Mouse (Mus musculus) layer of hippocampus, postnatal 10 days (tissue): ENCODE data around the gene Mob3a. TPM values are rescaled to one million over a fixed set of nuclear protein-coding genes. Genes with fewer than 3 reads are reported as not detected.

Experiments used
- DNase-seq, 2 experiments: peaks; one replicate each; pipeline ENCODE4 v3.0.0; 2021; ENCODE audit warnings: low spot score in 2 of 2
- long read RNA-seq: library from polyadenylated mRNA; stranded (forward); transcript quantifications from one replicate; pipeline ENCODE4 v2.0.0, GENCODE M21; 2023
- total RNA-seq, 2 experiments: library from RNA; stranded (reverse); gene quantifications; 2 replicates each; pipeline ENCODE4 v1.2.3; 2021

Mob3a gene
- total RNA-seq: 10 to 100 TPM; 21.2 to 22.5 TPM
- long read RNA-seq, transcript Mob3a-201 (4 exons, 2,682 nt): major isoform, 14 of 24 reads
- long read RNA-seq, partial matches to known transcripts: 3 of 24 reads
- long read RNA-seq, other reads (novel, unspliced or antisense): 7 of 24 reads

- peak; percentile 98 for DNase-seq
Measured at GRCm38 (mm10) chr10:80701721-80702535, at the start of gene Mob3a, which contains the start of gene Izumo4. Gene Mob3a, minus strand, starts transcription at chr10:80701977. Gene Izumo4, plus strand, starts transcription at chr10:80702184.

DNA sequence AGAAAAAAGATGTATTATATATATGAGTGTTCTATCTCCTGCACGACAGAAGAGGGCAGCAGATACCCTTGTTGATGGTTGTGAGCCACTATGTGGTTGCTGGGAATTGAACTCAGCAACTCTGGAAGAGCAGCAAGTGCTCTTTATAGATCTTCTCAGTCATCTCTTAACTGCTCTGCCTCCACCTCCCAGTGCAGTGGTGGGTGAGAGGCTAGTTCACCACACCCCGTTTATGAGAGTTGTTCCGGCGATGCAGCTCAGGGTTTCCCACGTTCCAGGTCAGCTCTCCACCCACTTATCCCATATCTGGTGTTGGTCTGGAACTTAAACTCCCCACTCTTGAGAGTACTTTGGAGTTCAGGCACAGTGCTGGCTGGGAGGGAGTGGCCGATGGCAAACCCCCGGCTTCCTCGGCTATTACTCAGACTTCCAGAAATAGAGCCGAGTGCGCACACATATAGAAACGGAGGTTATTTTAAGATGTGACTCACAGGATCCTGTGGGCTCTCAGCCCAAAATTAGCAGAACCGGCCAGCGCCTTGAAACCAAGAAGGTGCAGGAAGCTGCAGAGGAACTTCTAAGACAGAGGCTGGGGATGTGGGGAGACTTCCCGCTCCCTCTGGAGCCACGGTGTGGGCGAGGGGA, 49.5 kb upstream of the Mob3a start:
- DNase-seq: no peak

DNA sequence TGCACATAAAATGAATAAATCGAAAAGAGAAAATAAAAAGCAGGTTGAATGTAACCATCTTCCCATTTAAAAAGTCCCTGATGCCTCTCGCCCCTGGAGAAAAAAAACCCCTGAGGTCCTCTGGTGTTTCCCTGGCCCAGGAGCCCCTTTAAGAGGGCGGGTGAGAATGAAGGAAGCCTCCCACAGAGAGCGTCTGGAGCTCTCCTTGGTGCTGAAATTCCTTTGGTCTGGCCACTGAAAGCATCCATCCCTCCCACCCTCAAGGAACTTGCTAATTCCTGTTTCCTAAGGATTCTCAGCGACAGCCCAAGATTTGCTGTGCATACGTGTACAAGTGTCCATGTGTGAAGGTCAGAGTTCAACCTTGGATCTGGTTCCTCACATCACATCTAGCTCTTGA, 46.8 kb upstream of the Mob3a start:
- no peak for DNase-seq

- DNase-seq: peak; percentile 79 to 84
Measured at GRCm38 (mm10) chr10:80747410-80747809, 45.6 kb upstream of the Mob3a start.

- no peak for DNase-seq
Measured at GRCm38 (mm10) chr10:80744262-80744661, 42.5 kb upstream of the Mob3a start.

DNA sequence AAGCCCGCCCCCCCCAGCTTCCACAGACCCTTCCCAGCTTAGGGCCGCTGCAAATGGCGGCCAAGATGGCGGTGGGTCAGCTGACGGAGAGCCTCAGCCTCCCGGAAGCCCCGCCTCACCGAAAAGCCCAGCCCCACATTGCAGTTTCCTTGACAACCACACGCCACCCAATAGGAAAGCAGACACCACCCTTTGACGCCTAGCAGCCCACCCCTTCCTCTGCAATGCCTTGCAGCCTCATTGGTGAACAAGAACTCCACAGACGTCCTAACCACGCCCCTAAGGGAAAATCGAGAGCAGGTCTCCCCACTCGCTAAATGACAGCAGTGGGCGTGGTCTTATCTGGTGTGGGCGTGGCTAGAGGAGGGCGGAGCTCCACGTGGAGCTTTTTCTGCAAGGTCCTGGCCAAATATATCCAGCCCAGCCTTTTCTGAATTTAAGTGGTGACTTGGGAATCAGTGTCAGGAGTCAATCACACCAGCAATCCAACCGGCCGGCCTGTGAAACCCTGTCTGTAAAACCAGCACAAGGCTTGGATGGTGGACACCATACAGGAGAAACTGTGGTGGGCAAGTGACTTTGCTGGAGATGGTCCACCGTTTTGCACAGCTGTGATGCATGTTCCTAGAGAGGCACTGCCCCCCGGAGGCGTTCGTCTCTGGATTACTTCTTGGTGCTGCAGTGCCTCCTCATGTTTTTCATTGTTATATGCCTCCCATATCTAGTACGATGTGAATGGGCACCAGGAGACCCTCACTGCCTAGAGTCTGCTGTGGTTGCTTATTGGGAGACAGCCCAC, 40.6 kb upstream of the Mob3a start, which contains the start of gene Ap3d1:
TSS of gene Ap3d1 (minus strand) at position 85 of the 799 bp plus-strand sequence.
- peak; percentile 97 to 98 for DNase-seq

DNA sequence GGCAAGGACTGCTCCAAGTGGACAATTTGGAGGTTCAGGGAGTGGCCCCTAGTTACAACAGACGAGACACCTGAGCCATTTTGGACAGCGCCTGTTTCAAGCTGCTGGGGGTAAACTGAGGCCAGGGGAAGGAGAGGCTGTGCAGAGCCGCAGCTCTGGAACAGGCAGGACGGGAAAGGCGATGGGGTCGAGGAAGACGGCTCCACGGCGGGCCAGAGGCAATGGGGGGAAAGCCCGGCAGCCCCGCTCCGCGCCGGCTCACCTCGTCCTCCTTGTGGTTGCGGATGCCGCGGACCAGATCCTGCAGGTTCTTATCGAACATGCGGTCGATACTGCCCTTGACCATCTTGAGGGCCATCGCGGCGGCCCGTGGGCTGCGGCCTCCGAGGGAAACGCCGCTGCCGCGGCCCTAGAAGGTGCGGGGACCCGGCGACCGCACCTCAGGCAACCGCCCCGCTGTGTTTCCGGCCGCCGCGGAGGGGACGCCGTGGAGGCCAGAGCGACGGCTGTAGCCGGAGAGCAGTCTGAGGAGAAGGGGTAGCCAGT, 39.9 kb upstream of the Mob3a start:
- no peak for DNase-seq

- DNase-seq: peak; percentile 22 to 38
Measured at GRCm38 (mm10) chr10:80741146-80741545, 39.4 kb upstream of the Mob3a start.

- no peak for DNase-seq
Measured at GRCm38 (mm10) chr10:80738657-80739056, 36.9 kb upstream of the Mob3a start.

DNA sequence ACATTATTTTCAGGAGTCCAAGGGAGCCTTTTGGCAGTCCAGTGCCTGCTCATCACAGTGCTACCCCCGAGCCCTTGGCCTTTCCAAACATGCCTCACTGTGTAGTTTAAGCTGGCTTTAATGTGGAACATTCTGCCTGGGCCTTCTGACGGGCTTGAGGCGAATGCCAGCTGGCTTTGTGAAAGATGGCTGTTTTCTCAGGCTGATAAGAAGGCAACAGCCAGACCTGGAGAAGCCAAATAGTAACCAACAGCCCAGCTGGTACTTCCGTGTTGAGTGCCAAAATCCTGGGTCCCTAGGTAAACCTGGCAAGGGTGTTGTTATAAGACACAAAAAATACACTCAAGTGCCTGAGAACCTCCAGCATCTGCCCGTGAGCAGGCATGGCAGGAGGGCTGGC, 35.0 kb upstream of the Mob3a start:
- DNase-seq: no peak

DNA sequence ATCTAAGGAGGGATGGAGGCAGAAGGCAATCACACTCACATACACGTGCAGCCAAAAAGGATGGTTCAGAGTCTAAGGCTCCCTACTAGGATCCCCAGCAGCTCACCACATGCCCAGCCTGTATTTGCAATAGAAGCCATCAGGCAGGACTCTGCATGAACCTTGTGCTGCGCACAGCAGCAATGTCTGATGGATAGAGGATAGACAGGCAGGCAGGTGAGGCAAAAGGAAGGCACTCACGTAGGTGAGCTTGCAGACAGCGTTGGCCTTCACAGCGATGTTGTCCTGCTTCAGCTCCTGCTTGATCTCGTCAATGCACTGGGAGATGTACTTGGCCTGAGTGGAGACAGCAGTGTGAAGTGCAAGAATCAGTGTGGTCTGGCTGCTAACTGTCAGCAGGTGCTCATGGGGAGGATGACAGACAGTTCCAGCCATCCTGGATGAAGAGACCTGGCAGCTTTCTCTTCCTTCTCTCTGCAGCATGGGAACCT, 30.9 kb upstream of the Mob3a start:
- DNase-seq: no peak

GRCm38 (mm10) chr10:80727369-80728127, 25.8 kb upstream of the Mob3a start:
- DNase-seq: no peak

- DNase-seq: no peak
Measured at GRCm38 (mm10) chr10:80717281-80717680, 15.5 kb upstream of the Mob3a start.

- no peak for DNase-seq
Measured at GRCm38 (mm10) chr10:80710834-80711233, 9.1 kb upstream of the Mob3a start.

GRCm38 (mm10) chr10:80705479-80705878, 3.7 kb upstream of the Mob3a start:
- no peak for DNase-seq

DNA sequence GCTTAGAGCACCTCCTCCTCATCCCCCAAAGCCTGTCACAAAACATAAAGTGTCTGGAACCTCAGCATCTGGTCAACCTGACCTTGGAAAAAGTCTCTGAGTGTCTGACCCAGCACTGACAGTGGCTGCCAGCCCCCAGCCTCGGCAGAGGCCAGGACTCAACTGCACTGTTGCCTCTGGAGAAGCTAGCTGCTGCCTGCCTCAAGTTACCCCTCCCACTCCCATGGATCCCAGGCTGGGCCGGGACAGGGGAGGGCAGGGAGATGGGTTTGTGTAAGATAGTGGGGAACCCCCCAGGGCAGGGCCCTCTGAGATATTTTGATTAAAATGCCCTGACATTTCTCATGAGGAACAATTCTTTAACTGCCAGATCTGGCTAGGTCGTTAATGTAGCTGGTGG, 3.3 kb upstream of the Mob3a start:
- no peak for DNase-seq

GRCm38 (mm10) chr10:80704418-80704817, 2.6 kb upstream of the Mob3a start:
- DNase-seq: no peak

GRCm38 (mm10) chr10:80703643-80704042, 1.9 kb upstream of the Mob3a start:
- DNase-seq: no peak

- DNase-seq: peak; percentile 92 to 94
Measured at GRCm38 (mm10) chr10:80702536-80703390, 986 bp upstream of the Mob3a start.
